Mouse (Mus musculus): ENCODE results near the gene Cdkn3. TPM values are rescaled to one million over a fixed set of nuclear protein-coding genes. Genes with fewer than 3 reads are reported as not detected.
A peak's percentile ranks its signal among the peaks of the same experiment; 100 is the strongest.
"Not testable (repeated sequence)": the region's sequence is repeated elsewhere in the genome, so short reads cannot be mapped to it uniquely, and the experiment has no call there.

The Cdkn3 gene
- total RNA-seq, 2 experiments from 2014 or later, result 0.46 TPM

GRCm38 (mm10) chr14:46783327-46783926 lies 23.1 kb downstream of the Cdkn3 start:
- no peak for DNase-seq

GRCm38 (mm10) chr14:46785247-46785646 lies 24.9 kb downstream of the Cdkn3 start:
- no peak for DNase-seq

- DNase-seq, result no peak
Measured at GRCm38 (mm10) chr14:46787454-46787786, 27.1 kb downstream of the Cdkn3 start.

- peak; percentile 86 for DNase-seq
Measured at GRCm38 (mm10) chr14:46787787-46788504, 27.6 kb downstream of the Cdkn3 start, which contains the start of gene Cnih1. Gene Cnih1 (minus strand): TSS chr14:46788411.

- no peak for DNase-seq
Measured at GRCm38 (mm10) chr14:46788505-46788901, 28.2 kb downstream of the Cdkn3 start.

- no peak for DNase-seq
Measured at GRCm38 (mm10) chr14:46790303-46790702, 30.0 kb downstream of the Cdkn3 start.

GRCm38 (mm10) chr14:46790723-46791122 lies 30.4 kb downstream of the Cdkn3 start:
- no peak for DNase-seq

GRCm38 (mm10) chr14:46794157-46794556 lies 33.8 kb downstream of the Cdkn3 start:
- no peak for DNase-seq

- DNase-seq, result no peak
Measured at GRCm38 (mm10) chr14:46800684-46801345, 40.5 kb downstream of the Cdkn3 start.

- no peak for DNase-seq
Measured at GRCm38 (mm10) chr14:46803259-46803658, 42.9 kb downstream of the Cdkn3 start.

- no peak for DNase-seq
Measured at GRCm38 (mm10) chr14:46803791-46804190, 43.5 kb downstream of the Cdkn3 start.

- DNase-seq, result no peak
Measured at GRCm38 (mm10) chr14:46806186-46806585, 45.8 kb downstream of the Cdkn3 start.

GRCm38 (mm10) chr14:46807927-46808326 lies 47.6 kb downstream of the Cdkn3 start:
- DNase-seq, result no peak

- no peak for DNase-seq
Measured at GRCm38 (mm10) chr14:46815640-46816039, 55.3 kb downstream of the Cdkn3 start.

- no peak for DNase-seq
Measured at GRCm38 (mm10) chr14:46816916-46817622, 56.7 kb downstream of the Cdkn3 start.

GRCm38 (mm10) chr14:46818743-46819142 lies 58.4 kb downstream of the Cdkn3 start:
- DNase-seq, result no peak

GRCm38 (mm10) chr14:46819961-46820360 lies 59.6 kb downstream of the Cdkn3 start:
- DNase-seq, result not testable (repeated sequence)

Other genes starting within 250 kb of the Cdkn3 start
- gene Cnih1, start 27.9 kb downstream of the Cdkn3 start, total RNA-seq (2021), result 10 to 100 TPM; 48.1 to 52.8 TPM
- 10 to 100 TPM; 18.8 to 26.1 TPM for gene Gmfb, start 61.7 kb downstream of the Cdkn3 start, total RNA-seq (2021)
- 10 to 100 TPM; 48.6 to 51.3 TPM for gene Cgrrf1, start 71.6 kb downstream of the Cdkn3 start, total RNA-seq (2021)
- gene Samd4, start 122.3 kb downstream of the Cdkn3 start, total RNA-seq (2021), result 10 to 100 TPM; 34.2 to 54.3 TPM

Measured in gastrocnemius, postnatal 25 days (tissue).